7 mouse cellular contexts compared by ENCODE assay signal in genomic region chr8:69808094-69808863, GRCm38 (mm10). TPM values are rescaled to one million over a fixed set of nuclear protein-coding genes. Genes with fewer than 3 reads are reported as not detected.
DNase-seq lines count a peak whose midpoint lies in the region; ATAC-seq lines count a peak whose summit lies in the region.

Gmip (plus strand) TSS chr8:69808679.

- intact Hi-C loops in left cerebral cortex, postnatal 14 days (cut with DNase I): no loop called here

- H3K9ac ChIP-seq in hindbrain, embryonic 16.5 days (ENCODE audit: low read depth, low read length): peak within 1 kb of the TSS; percentile 82

- H3K4me1 ChIP-seq in brown adipose tissue, adult 24 weeks (ENCODE audit: control insufficient read depth, insufficient read depth, insufficient read length, low read length): no peaks in the 10 kb centered on the region
- peaks cover 3% of the 10 kb centered on the region; the same call in 1 of the 2 replicates for H3K4me1 ChIP-seq in hindbrain, embryonic 16.5 days (ENCODE audit: control insufficient read depth, insufficient read depth, low read depth, low read length)

- ATAC-seq in hindbrain, embryonic 16.5 days: peak; percentile 73
- peak; percentile 91 for ATAC-seq in megakaryocyte progenitor cell, adult 5-6 weeks (replicated peaks; ENCODE audit: poor library complexity)

- H3K36me3 ChIP-seq in hindbrain, embryonic 16.5 days (ENCODE audit: control insufficient read depth, insufficient read depth, low read length): peaks cover 44% of the 10 kb centered on the region

- H3K4me2 ChIP-seq in hindbrain, embryonic 16.5 days (ENCODE audit: low read length): peak within 1 kb of the TSS; percentile 79

- H3K4me3 ChIP-seq in brown adipose tissue, adult 24 weeks (ENCODE audit: insufficient read depth, low read depth, low read length): peak within 1 kb of the TSS; percentile 71
- peak within 1 kb of the TSS; percentile 69 for H3K4me3 ChIP-seq in hindbrain, embryonic 16.5 days (ENCODE audit: low read length)

- 0 out of 2 replicates have a peak within 1 kb of the TSS, but pooled peaks have one; percentile 33 for H3K27ac ChIP-seq in brown adipose tissue, adult 24 weeks (replicated peaks; ENCODE audit: low read depth, low read length)
- H3K27ac ChIP-seq in hindbrain, embryonic 16.5 days (ENCODE audit: low read depth, low read length): peak within 1 kb of the TSS; percentile 66

- 5% methylated on average over 28 of the region's 28 CpGs for WGBS in hindbrain, embryonic 16.5 days

- no peaks in the 10 kb centered on the region for H3K9me3 ChIP-seq in hindbrain, embryonic 16.5 days (ENCODE audit: control insufficient read depth, low read length)

- DNase-seq in MEL-GATA-1-ER (ENCODE audit: extremely low read depth, low read depth): peak; percentile 33
- DNase-seq in gastrocnemius, adult 8-10 months (ENCODE audit: low spot score in 2 of 2): peak; percentile 59 to 61
- peak in 1 of 2 experiments; percentile 64 for DNase-seq in left cerebral cortex, postnatal 14 days (ENCODE audit: low spot score in 2 of 2)
- peak; percentile 56 for DNase-seq in right cerebral cortex, postnatal 25 days

- no peaks in the 10 kb centered on the region for H3K27me3 ChIP-seq in hindbrain, embryonic 16.5 days (replicated peaks; ENCODE audit: control insufficient read depth, insufficient read depth, low read length)

RNA-seq across cellular contexts. Expression of gene Gmip, which starts in this region (rescaled TPM):
- 3.8 and 4.7 TPM in 2 replicates for polyA plus RNA-seq in brown adipose tissue, adult 24 weeks (2012; ENCODE audit: insufficient read depth, insufficient read length, missing spikeins)
- total RNA-seq in gastrocnemius, adult 8-10 months (2022): 1 to 10 TPM; 2.7 to 5.3 (median 3.5) TPM
- polyA plus RNA-seq in hindbrain, embryonic 16.5 days (2015; fragmentation: Nextera tagmentation; extraction: Ambion mirVana): 32.2 and 34.5 TPM in 2 replicates
- 10 to 100 TPM; 15.8 to 17.5 TPM for total RNA-seq in left cerebral cortex, postnatal 14 days (2021)
- 17.5 and 27.6 TPM in 2 replicates for total RNA-seq in megakaryocyte progenitor cell, adult 5-6 weeks (2015)
- total RNA-seq in megakaryocyte progenitor cell, adult 5-6 weeks (2017): 34.3 and 39.6 TPM in 2 replicates
